Mouse (Mus musculus): ENCODE measurements at regions not wholly inside any gene's neighbourhood (a gene's known extent, or its start where the extent isn't known, plus 50 kb on each side); places are given as distances from the start of the nearest gene placed in this dataset.

DNA sequence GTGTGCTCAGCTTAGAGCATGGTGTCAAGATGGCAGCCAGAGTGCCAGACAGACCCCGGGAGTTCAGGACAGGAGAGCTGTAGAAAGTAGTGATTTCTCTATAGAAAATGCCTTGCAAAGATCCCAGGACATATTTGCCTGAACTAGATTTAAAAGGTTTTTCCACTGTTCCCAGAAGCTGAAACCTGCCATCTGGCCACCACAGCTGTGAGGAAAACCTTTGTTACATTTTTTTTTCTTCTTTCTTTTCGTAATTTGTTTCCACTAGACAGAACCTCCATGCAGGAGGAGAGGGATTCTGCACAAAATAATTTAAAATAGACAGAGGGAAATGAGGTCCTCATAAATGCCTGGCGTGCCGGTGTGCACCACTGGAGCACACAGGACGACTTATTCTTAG is 489.6 kb downstream of the Etnk1 start:
- no peaks in the 10 kb centered on the region for H3K4me1 ChIP-seq (ENCODE audit: control insufficient read depth, insufficient read depth, low read length)
- no peak overlapping the region for H3K4me2 ChIP-seq (ENCODE audit: low read depth, low read length)
- 60% methylated on average over 5 of the region's 5 CpGs for WGBS
- H3K36me3 ChIP-seq (ENCODE audit: control insufficient read depth, insufficient read depth, low read length) = no peaks in the 10 kb centered on the region
- no peak overlapping the region for H3K27ac ChIP-seq (replicated peaks; ENCODE audit: low read depth, low read length)
- H3K27me3 ChIP-seq (replicated peaks; ENCODE audit: control insufficient read depth, insufficient read depth, low read length) = no peaks in the 10 kb centered on the region
- no peak overlapping the region for H3K9ac ChIP-seq (ENCODE audit: low read depth, low read length)
- H3K4me3 ChIP-seq (ENCODE audit: low read depth, low read length) = no peak overlapping the region
- H3K9me3 ChIP-seq (ENCODE audit: control insufficient read depth, low read length) = peaks cover 12% of the 10 kb centered on the region
- no peak for ATAC-seq (ENCODE audit: low read depth)
- DNase-seq (ENCODE audit: low spot score) = no peak

DNA sequence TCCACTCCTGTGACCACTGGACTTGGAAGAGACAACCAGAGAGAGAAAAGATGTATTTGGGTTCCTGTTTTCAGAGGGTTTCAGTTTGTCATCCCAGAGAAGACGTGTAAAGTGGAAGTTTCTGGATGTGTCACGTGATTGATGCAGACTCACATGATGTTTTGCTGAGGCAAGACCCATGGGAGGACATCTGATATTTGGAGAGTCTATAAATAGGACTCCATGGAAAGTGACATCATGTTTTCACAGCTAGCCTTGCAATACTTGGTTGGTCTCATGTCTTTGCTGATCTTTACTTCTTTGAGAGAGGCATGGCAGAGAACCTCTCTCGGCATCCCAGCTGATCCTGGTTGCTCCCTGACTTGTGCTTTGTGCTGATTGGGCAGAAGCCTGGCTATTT is 493.8 kb downstream of the Etnk1 start:
- Histone ChIP-seq H3K4me3 (ENCODE audit: low read depth, low read length) (no peak overlapping the region), H3K9me3 (ENCODE audit: control insufficient read depth, low read length) (no peaks in the 10 kb centered on the region), H3K27me3 (replicated peaks; ENCODE audit: control insufficient read depth, insufficient read depth, low read length) (no peaks in the 10 kb centered on the region), H3K4me1 (ENCODE audit: control insufficient read depth, insufficient read depth, low read length) (no peaks in the 10 kb centered on the region), H3K9ac (ENCODE audit: low read depth, low read length) (no peak overlapping the region), H3K36me3 (ENCODE audit: control insufficient read depth, insufficient read depth, low read length) (no peaks in the 10 kb centered on the region), H3K4me2 (ENCODE audit: low read depth, low read length) (no peak overlapping the region), H3K27ac (replicated peaks; ENCODE audit: low read depth, low read length) (no peak overlapping the region)
- 76% methylated on average over 3 of the region's 3 CpGs for WGBS
- DNase-seq (ENCODE audit: low spot score) (no peak), ATAC-seq (ENCODE audit: low read depth) (no peak)

DNA sequence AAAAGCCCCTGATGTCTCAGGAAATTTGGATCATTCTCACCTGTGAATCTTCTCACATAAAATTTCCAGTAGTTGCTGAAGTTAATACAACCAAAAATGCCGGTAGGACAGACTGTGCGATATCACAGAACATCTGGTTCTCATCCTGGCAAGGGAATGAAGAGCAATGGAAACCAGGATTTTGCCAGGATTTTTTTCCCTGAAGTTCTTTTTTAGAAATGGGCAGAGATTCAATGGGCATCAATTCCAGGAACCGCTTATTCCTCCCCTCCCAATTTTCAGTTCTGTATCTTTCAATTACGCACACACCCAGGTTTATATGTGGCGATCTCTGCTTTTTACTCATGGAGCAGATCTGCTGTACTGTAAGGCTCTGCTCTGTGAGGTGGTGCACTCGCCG is 496.3 kb downstream of the Etnk1 start:
- WGBS = 56% methylated on average over 7 of the region's 7 CpGs
- no peak overlapping the region for H3K4me3 ChIP-seq (ENCODE audit: low read depth, low read length)
- no peak overlapping the region for H3K27ac ChIP-seq (replicated peaks; ENCODE audit: low read depth, low read length)
- no peaks in the 10 kb centered on the region for H3K4me1 ChIP-seq (ENCODE audit: control insufficient read depth, insufficient read depth, low read length)
- peak; percentile 43 for DNase-seq (ENCODE audit: low spot score)
- H3K27me3 ChIP-seq (replicated peaks; ENCODE audit: control insufficient read depth, insufficient read depth, low read length) = no peaks in the 10 kb centered on the region
- 0 out of 2 replicates have a peak, but pooled peaks cover 4% of the 10 kb centered on the region for H3K9me3 ChIP-seq (ENCODE audit: control insufficient read depth, low read length)
- no peak overlapping the region for H3K9ac ChIP-seq (ENCODE audit: low read depth, low read length)
- ATAC-seq (ENCODE audit: low read depth) = no peak
- peak overlapping the region; percentile 2; the same call in 1 of the 2 replicates for H3K4me2 ChIP-seq (ENCODE audit: low read depth, low read length)
- no peaks in the 10 kb centered on the region for H3K36me3 ChIP-seq (ENCODE audit: control insufficient read depth, insufficient read depth, low read length)

DNA sequence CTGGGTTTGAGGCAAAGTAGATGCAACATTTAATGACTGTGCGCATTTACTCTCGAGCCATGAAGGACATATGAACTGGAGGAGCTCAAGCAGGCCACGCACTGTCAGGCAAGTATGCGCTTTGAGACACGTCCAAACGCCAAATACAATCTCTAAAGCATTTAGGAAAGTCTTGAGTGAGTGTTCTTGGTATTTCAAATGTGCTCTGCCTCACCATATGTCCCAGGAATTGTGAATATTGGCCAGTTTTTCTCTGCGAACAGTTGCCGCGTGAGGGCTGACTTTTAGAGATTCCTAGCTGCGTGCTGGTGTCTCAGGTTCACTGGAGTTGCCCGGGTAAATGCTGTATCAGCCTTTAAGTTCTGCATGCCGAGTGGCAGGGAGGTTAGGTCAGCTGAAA is 498.4 kb downstream of the Etnk1 start:
- H3K9me3 ChIP-seq (ENCODE audit: control insufficient read depth, low read length) = 0 out of 2 replicates have a peak, but pooled peaks cover 4% of the 10 kb centered on the region
- H3K27ac ChIP-seq (replicated peaks; ENCODE audit: low read depth, low read length) = peak overlapping the region; percentile 61
- no peaks in the 10 kb centered on the region for H3K27me3 ChIP-seq (replicated peaks; ENCODE audit: control insufficient read depth, insufficient read depth, low read length)
- 79% methylated on average over 12 of the region's 12 CpGs for WGBS
- no peak overlapping the region for H3K4me3 ChIP-seq (ENCODE audit: low read depth, low read length)
- ATAC-seq (ENCODE audit: low read depth) (no peak), DNase-seq (ENCODE audit: low spot score) (peak; percentile 15)
- H3K36me3 ChIP-seq (ENCODE audit: control insufficient read depth, insufficient read depth, low read length) = no peaks in the 10 kb centered on the region
- H3K4me2 ChIP-seq (ENCODE audit: low read depth, low read length) = no peak overlapping the region
- H3K9ac ChIP-seq (ENCODE audit: low read depth, low read length) = no peak overlapping the region
- no peaks in the 10 kb centered on the region for H3K4me1 ChIP-seq (ENCODE audit: control insufficient read depth, insufficient read depth, low read length)

DNA sequence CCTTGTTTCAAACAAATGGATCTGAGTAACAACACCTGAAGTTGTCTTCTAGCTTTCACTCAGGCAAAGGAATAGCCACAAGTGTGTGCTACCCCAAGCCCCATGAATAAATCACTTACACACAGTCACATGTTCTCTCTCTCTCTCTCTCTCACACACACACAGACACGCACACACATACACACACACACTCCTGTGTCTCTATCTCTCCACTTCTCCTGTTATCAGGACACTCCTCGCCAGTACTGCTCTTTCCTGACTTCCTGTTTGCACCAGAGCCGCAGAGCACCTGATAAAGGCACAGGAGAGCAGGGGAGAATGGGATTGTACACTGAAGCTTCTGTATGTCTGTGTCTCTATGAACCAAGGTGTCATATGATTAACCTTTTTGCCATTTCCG is 501.5 kb downstream of the Etnk1 start:
- no peaks in the 10 kb centered on the region for H3K36me3 ChIP-seq (ENCODE audit: control insufficient read depth, insufficient read depth, low read length)
- no peaks in the 10 kb centered on the region for H3K4me1 ChIP-seq (ENCODE audit: control insufficient read depth, insufficient read depth, low read length)
- H3K4me2 ChIP-seq (ENCODE audit: low read depth, low read length) = no peak overlapping the region
- H3K9me3 ChIP-seq (ENCODE audit: control insufficient read depth, low read length) = 0 out of 2 replicates have a peak, but pooled peaks cover 4% of the 10 kb centered on the region
- no peaks in the 10 kb centered on the region for H3K27me3 ChIP-seq (replicated peaks; ENCODE audit: control insufficient read depth, insufficient read depth, low read length)
- no peak overlapping the region for H3K4me3 ChIP-seq (ENCODE audit: low read depth, low read length)
- DNase-seq (ENCODE audit: low spot score) (no peak), ATAC-seq (ENCODE audit: low read depth) (no peak)
- H3K9ac ChIP-seq (ENCODE audit: low read depth, low read length) = no peak overlapping the region
- 80% methylated on average over 4 of the region's 4 CpGs for WGBS
- no peak overlapping the region for H3K27ac ChIP-seq (replicated peaks; ENCODE audit: low read depth, low read length)

DNA sequence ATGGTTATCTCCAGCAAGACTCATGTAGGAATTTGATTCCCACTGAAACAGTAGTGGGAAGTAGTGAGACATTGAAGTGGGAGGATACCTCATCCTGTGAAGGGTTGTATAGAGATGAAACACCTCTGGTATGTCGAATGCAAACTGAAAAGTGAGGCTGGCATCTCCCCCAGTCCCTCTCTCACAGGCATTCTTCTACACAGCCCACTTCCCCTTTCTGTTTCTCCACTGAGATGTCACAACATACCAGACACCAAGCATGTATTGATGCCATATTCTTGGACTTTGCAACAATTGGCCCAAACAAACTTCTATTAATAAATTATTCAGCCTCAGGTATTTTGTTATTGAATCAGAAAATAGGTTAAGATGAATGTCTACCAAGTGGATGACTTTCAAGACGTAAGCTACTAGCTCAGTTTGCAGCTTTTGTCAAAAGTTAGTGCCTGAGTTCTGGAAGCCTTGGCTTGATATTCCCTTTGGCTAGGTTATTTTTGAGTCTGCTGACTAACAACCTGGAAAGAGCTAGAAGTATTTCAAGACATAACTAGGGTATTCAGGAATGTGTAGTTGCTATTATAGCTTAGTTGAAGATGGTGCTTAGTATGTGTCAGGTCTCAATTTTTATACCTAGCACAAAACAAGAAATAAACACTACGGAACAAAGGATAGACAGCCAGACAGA is 502.6 kb downstream of the Etnk1 start:
- H3K4me1 ChIP-seq (ENCODE audit: control insufficient read depth, insufficient read depth, low read length) = no peaks in the 10 kb centered on the region
- H3K27me3 ChIP-seq (replicated peaks; ENCODE audit: control insufficient read depth, insufficient read depth, low read length) = no peaks in the 10 kb centered on the region
- H3K4me3 ChIP-seq (ENCODE audit: low read depth, low read length) = no peak overlapping the region
- 0 out of 2 replicates have a peak, but pooled peaks cover 4% of the 10 kb centered on the region for H3K9me3 ChIP-seq (ENCODE audit: control insufficient read depth, low read length)
- no peak overlapping the region for H3K9ac ChIP-seq (ENCODE audit: low read depth, low read length)
- no peak overlapping the region for H3K4me2 ChIP-seq (ENCODE audit: low read depth, low read length)
- ATAC-seq (ENCODE audit: low read depth) (no peak), DNase-seq (ENCODE audit: low spot score) (no peak)
- H3K27ac ChIP-seq (replicated peaks; ENCODE audit: low read depth, low read length) = no peak overlapping the region
- 85% methylated on average over 3 of the region's 3 CpGs for WGBS
- no peaks in the 10 kb centered on the region for H3K36me3 ChIP-seq (ENCODE audit: control insufficient read depth, insufficient read depth, low read length)

DNA sequence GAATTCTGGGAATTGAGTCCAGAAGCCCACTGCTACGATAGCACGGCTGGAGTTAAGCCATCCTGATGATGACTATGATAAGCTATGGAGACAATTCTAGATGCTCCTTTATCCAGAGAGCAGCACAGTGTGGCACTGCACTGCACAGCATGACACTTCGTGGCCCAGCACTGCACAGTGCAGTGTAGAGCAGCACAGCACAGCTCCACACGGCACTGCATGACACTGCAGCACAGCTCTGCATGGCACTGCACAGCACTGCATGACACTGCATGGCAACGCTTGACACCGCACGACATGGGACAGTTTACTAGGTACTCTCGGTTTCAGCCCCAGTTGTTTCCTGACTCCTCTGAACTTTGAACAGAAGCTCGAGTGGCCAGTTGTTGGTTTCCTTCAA is 523.1 kb downstream of the Etnk1 start:
- no peaks in the 10 kb centered on the region for H3K36me3 ChIP-seq (ENCODE audit: control insufficient read depth, insufficient read depth, low read length)
- 0 out of 2 replicates have a peak, but pooled peaks have one; percentile 55 for ATAC-seq (ENCODE audit: low read depth)
- H3K9ac ChIP-seq (ENCODE audit: low read depth, low read length) = no peak overlapping the region
- H3K9me3 ChIP-seq (ENCODE audit: control insufficient read depth, low read length) = 0 out of 2 replicates have a peak, but pooled peaks cover 4% of the 10 kb centered on the region
- H3K4me1 ChIP-seq (ENCODE audit: control insufficient read depth, insufficient read depth, low read length) = no peaks in the 10 kb centered on the region
- H3K4me3 ChIP-seq (ENCODE audit: low read depth, low read length) = no peak overlapping the region
- 78% methylated on average over 9 of the region's 9 CpGs for WGBS
- no peak for DNase-seq (ENCODE audit: low spot score)
- no peaks in the 10 kb centered on the region for H3K27me3 ChIP-seq (replicated peaks; ENCODE audit: control insufficient read depth, insufficient read depth, low read length)
- no peak overlapping the region for H3K27ac ChIP-seq (replicated peaks; ENCODE audit: low read depth, low read length)
- H3K4me2 ChIP-seq (ENCODE audit: low read depth, low read length) = no peak overlapping the region

DNA sequence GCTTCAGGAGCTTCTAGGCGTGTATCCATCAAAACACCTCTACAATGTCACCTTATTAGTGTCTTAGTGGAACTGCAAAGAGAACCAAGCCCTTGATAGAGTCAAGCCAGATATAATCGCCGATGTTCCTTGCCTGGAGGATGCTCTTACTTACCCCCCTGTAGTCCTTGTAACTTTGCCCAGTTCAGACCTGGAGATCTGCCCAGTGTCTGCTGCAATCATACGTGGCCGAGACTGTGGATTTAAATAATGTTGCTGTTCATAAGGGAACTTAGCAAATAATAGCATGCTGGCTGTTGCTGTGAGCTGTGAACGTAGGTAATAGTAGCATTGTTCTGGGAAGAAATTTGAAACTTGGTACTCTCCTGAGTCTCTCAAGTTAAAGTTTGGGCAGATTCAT is 523.8 kb downstream of the Etnk1 start:
- Histone ChIP-seq H3K4me2 (ENCODE audit: low read depth, low read length) (no peak overlapping the region), H3K27ac (replicated peaks; ENCODE audit: low read depth, low read length) (no peak overlapping the region; the same call in 1 of the 2 replicates), H3K27me3 (replicated peaks; ENCODE audit: control insufficient read depth, insufficient read depth, low read length) (no peaks in the 10 kb centered on the region), H3K4me3 (ENCODE audit: low read depth, low read length) (no peak overlapping the region), H3K4me1 (ENCODE audit: control insufficient read depth, insufficient read depth, low read length) (no peaks in the 10 kb centered on the region), H3K9ac (ENCODE audit: low read depth, low read length) (no peak overlapping the region), H3K36me3 (ENCODE audit: control insufficient read depth, insufficient read depth, low read length) (no peaks in the 10 kb centered on the region), H3K9me3 (ENCODE audit: control insufficient read depth, low read length) (0 out of 2 replicates have a peak, but pooled peaks cover 4% of the 10 kb centered on the region)
- DNase-seq (ENCODE audit: low spot score) = peak; percentile 70
- WGBS = 36% methylated on average over 6 of the region's 6 CpGs
- peak; percentile 41; the same call in 1 of the 2 replicates for ATAC-seq (ENCODE audit: low read depth)

DNA sequence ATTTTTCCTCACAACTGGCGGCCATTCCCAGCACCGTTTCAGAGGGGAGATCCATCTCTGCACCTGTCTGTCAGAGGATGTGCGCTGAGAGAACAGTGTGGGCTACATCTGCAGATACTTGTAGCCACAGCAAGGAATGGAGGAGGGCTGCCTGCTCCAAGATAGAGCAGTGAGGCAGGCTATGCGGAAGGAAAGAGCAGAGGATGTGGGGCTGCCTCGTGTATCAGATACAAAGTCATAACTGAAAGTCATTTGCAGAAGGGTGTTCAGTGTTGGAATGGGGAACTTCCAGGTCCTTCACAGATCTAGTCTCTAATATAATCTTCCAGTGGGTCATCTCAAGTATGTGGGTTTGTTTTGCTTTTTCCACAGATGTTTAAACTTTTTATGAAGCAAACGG is 531.0 kb downstream of the Etnk1 start:
- H3K27me3 ChIP-seq (replicated peaks; ENCODE audit: control insufficient read depth, insufficient read depth, low read length) = no peaks in the 10 kb centered on the region
- DNase-seq (ENCODE audit: low spot score) (no peak), ATAC-seq (ENCODE audit: low read depth) (no peak)
- H3K4me3 ChIP-seq (ENCODE audit: low read depth, low read length) = no peak overlapping the region
- H3K9me3 ChIP-seq (ENCODE audit: control insufficient read depth, low read length) = no peaks in the 10 kb centered on the region
- no peaks in the 10 kb centered on the region for H3K4me1 ChIP-seq (ENCODE audit: control insufficient read depth, insufficient read depth, low read length)
- no peak overlapping the region for H3K27ac ChIP-seq (replicated peaks; ENCODE audit: low read depth, low read length)
- no peak overlapping the region for H3K4me2 ChIP-seq (ENCODE audit: low read depth, low read length)
- WGBS = 59% methylated on average over 6 of the region's 6 CpGs
- H3K36me3 ChIP-seq (ENCODE audit: control insufficient read depth, insufficient read depth, low read length) = no peaks in the 10 kb centered on the region
- no peak overlapping the region for H3K9ac ChIP-seq (ENCODE audit: low read depth, low read length)
